In the genomic region with DNA sequence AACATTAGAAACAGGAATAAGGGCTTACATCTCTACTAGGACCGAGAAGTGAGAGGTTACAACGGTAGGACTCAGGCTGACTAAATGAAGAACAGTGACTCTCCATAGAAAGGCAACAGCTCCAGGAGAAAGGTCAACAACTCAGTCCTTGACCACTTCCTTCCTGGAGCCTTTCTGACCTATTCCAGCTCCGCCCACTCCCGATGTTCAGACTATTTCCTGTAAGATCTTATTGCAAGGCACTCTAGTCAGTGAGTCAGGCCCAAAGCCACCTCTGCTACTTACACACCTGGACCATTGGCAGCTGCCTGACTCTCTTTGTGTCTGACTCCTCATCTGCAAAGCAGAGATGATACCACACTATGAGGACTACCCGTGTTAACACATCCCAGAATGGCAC, we compare ENCODE assay signal across 25 mouse cellular contexts. TPM values are rescaled to one million over a fixed set of nuclear protein-coding genes. Genes with fewer than 3 reads are reported as not detected.
A peak's percentile ranks its signal among the peaks of the same experiment; 100 is the strongest.
DNase-seq lines count a peak whose midpoint lies in the region; ATAC-seq and TF ChIP-seq lines count a peak whose summit lies in the region.
"Had no signal": no experiment of that assay in that cellular context is flagged by ENCODE, and none has a peak within 500 bp of the region (broad histone marks: within the 10 kb centered on the region; RNA-seq: fewer than 3 reads in every experiment).

No protein-coding gene starts in this region.

- WGBS in lung, adult 2 months: 43% methylated on average over 5 of the region's 5 CpGs

- H3K4me1 ChIP-seq in lung, adult 2 months (ENCODE audit: control insufficient read depth, insufficient read depth, low read length): peaks cover 20% of the 10 kb centered on the region
- H3K4me1 ChIP-seq: embryonic facial prominence, embryonic 12.5 days; midbrain, embryonic 15.5 days; neural tube, embryonic 12.5 days had no signal

- TF ChIP-seq POLR2A in lung, adult 2 months (IDR thresholded peaks at IDR 0.05; ENCODE audit: borderline replicate concordance, extremely low read depth, low read depth, low read length): no peak

- ATAC-seq in CD4-positive, CD25-positive, alpha-beta regulatory T cell, adult 4 months: peak; percentile 62
- ATAC-seq: hindbrain, postnatal 0 days; midbrain, embryonic 15.5 days had no signal

- no peak overlapping the region for H3K4me3 ChIP-seq in lung, adult 2 months (replicated peaks; ENCODE audit: extremely low read depth, low read depth, low read length)
- H3K4me3 ChIP-seq: embryonic facial prominence, embryonic 12.5 days; heart, embryonic 12.5 days; midbrain, embryonic 15.5 days; neural tube, embryonic 12.5 days had no signal

- TF ChIP-seq CTCF in lung, adult 2 months (IDR thresholded peaks at IDR 0.05; ENCODE audit: insufficient read depth, low read length): no peak

- peak; percentile 16 for DNase-seq in adrenal gland, postnatal 10 days
- DNase-seq in adrenal gland, adult 8-10 months: no peak
- peak; percentile 58 to 76 for DNase-seq in lung, adult 18-20 months
- DNase-seq in lung, adult 2 months: no peak
- peak; percentile 58 for DNase-seq in lung, postnatal 25 days (ENCODE audit: low spot score)
- DNase-seq in cerebellum, adult 8-10 months: no peak
- no peak for DNase-seq in natural killer cell, adult 2 months (ENCODE audit: low spot score in 2 of 2)
- DNase-seq: B cell, adult 2 months; cerebellum, postnatal 25 days; heart, postnatal 36 days; right cerebral cortex, postnatal 25 days had no signal

RNA-seq across cellular contexts. Expression of a gene that starts 15.7 kb away (rescaled TPM):
- not detected for total RNA-seq in adrenal gland, postnatal 10 days (2021)
- total RNA-seq in adrenal gland, adult 8-10 months (2022): not detected
- not detected in 2 replicates for polyA plus RNA-seq in lung, adult 2 months (2012; rRNA removed)
- not detected for polyA plus RNA-seq in CD4-positive, CD25-positive, alpha-beta regulatory T cell, adult 4 months (2017; shearing (Covaris generic))
- total RNA-seq: gastrocnemius, postnatal 4 days; heart, postnatal 36 days; hindbrain, postnatal 0 days; layer of hippocampus, adult 18-20 months; left cerebral cortex, adult 18-20 months; megakaryocyte progenitor cell, adult 5-6 weeks had no signal
- polyA plus RNA-seq: embryonic facial prominence, embryonic 12.5 days; frontal cortex, adult 2 months; G1E; heart, embryonic 12.5 days; hindbrain, postnatal 0 days; limb, embryonic 11.5 days; liver, embryonic 14.5 days; midbrain, embryonic 15.5 days; neural tube, embryonic 12.5 days had no signal

RNA-seq across cellular contexts. Expression of a gene that starts 19.9 kb away (rescaled TPM):
- total RNA-seq in adrenal gland, postnatal 10 days (2021): not detected
- total RNA-seq in adrenal gland, adult 8-10 months (2022): not detected
- polyA plus RNA-seq in lung, adult 2 months (2012; rRNA removed): not detected in 2 replicates
- not detected for polyA plus RNA-seq in CD4-positive, CD25-positive, alpha-beta regulatory T cell, adult 4 months (2017; shearing (Covaris generic))
- total RNA-seq: G1E; gastrocnemius, postnatal 4 days; heart, postnatal 36 days; hindbrain, postnatal 0 days; layer of hippocampus, adult 18-20 months; left cerebral cortex, adult 18-20 months; megakaryocyte progenitor cell, adult 5-6 weeks had no signal
- polyA plus RNA-seq: embryonic facial prominence, embryonic 12.5 days; frontal cortex, adult 2 months; G1E; heart, embryonic 12.5 days; hindbrain, postnatal 0 days; limb, embryonic 11.5 days; liver, embryonic 14.5 days; midbrain, embryonic 15.5 days; neural tube, embryonic 12.5 days had no signal

RNA-seq across cellular contexts. Expression of a gene that starts 24.6 kb away (rescaled TPM):
- total RNA-seq in adrenal gland, postnatal 10 days (2021): not detected
- total RNA-seq in adrenal gland, adult 8-10 months (2022): not detected
- polyA plus RNA-seq in lung, adult 2 months (2012; rRNA removed): not detected in 2 replicates
- polyA plus RNA-seq in CD4-positive, CD25-positive, alpha-beta regulatory T cell, adult 4 months (2017; shearing (Covaris generic)): not detected
- total RNA-seq: G1E; gastrocnemius, postnatal 4 days; heart, postnatal 36 days; hindbrain, postnatal 0 days; layer of hippocampus, adult 18-20 months; left cerebral cortex, adult 18-20 months; megakaryocyte progenitor cell, adult 5-6 weeks had no signal
- polyA plus RNA-seq: embryonic facial prominence, embryonic 12.5 days; frontal cortex, adult 2 months; G1E; heart, embryonic 12.5 days; hindbrain, postnatal 0 days; limb, embryonic 11.5 days; liver, embryonic 14.5 days; midbrain, embryonic 15.5 days; neural tube, embryonic 12.5 days had no signal

RNA-seq across cellular contexts. Expression of a gene that starts 32.6 kb away (rescaled TPM):
- total RNA-seq in adrenal gland, postnatal 10 days (2021): not detected
- not detected for total RNA-seq in adrenal gland, adult 8-10 months (2022)
- not detected in 2 replicates for polyA plus RNA-seq in lung, adult 2 months (2012; rRNA removed)
- not detected for polyA plus RNA-seq in CD4-positive, CD25-positive, alpha-beta regulatory T cell, adult 4 months (2017; shearing (Covaris generic))
- total RNA-seq: G1E; gastrocnemius, postnatal 4 days; heart, postnatal 36 days; hindbrain, postnatal 0 days; layer of hippocampus, adult 18-20 months; left cerebral cortex, adult 18-20 months; megakaryocyte progenitor cell, adult 5-6 weeks had no signal
- polyA plus RNA-seq: embryonic facial prominence, embryonic 12.5 days; frontal cortex, adult 2 months; G1E; heart, embryonic 12.5 days; hindbrain, postnatal 0 days; limb, embryonic 11.5 days; liver, embryonic 14.5 days; midbrain, embryonic 15.5 days; neural tube, embryonic 12.5 days had no signal

RNA-seq across cellular contexts. Expression of a gene that starts 44.6 kb away (rescaled TPM):
- total RNA-seq in adrenal gland, postnatal 10 days (2021): not detected
- not detected for total RNA-seq in adrenal gland, adult 8-10 months (2022)
- polyA plus RNA-seq in lung, adult 2 months (2012; rRNA removed): not detected in 2 replicates
- polyA plus RNA-seq in CD4-positive, CD25-positive, alpha-beta regulatory T cell, adult 4 months (2017; shearing (Covaris generic)): not detected
- total RNA-seq: gastrocnemius, postnatal 4 days; heart, postnatal 36 days; hindbrain, postnatal 0 days; layer of hippocampus, adult 18-20 months; left cerebral cortex, adult 18-20 months; megakaryocyte progenitor cell, adult 5-6 weeks had no signal
- polyA plus RNA-seq: embryonic facial prominence, embryonic 12.5 days; frontal cortex, adult 2 months; G1E; heart, embryonic 12.5 days; hindbrain, postnatal 0 days; limb, embryonic 11.5 days; liver, embryonic 14.5 days; midbrain, embryonic 15.5 days; neural tube, embryonic 12.5 days had no signal

Comparison
In these comparisons a context has a peak if more than half of its experiments do, and no peak if none do; other contexts are left out.
1. DNase-seq: peak in adrenal gland, postnatal 10 days (single experiment), lung, adult 18-20 months (2 of 2) and lung, postnatal 25 days (single experiment); none in adrenal gland, adult 8-10 months (single experiment), lung, adult 2 months (single experiment), cerebellum, adult 8-10 months (single experiment) and natural killer cell, adult 2 months (0 of 2).